Mouse (Mus musculus) midbrain, embryonic 10.5 days (tissue): Measurements from ENCODE around the gene Nos2. TPM values are rescaled to one million over a fixed set of nuclear protein-coding genes. Genes with fewer than 3 reads are reported as not detected.

ENCODE experiments used
- DNase-seq: peaks from one replicate; pipeline ENCODE4 v3.0.0-alpha.2; 2017; ENCODE audit warnings: low spot score
- H3K27ac ChIP-seq: fragments of 300-500 bp; sonication (generic); replicated peaks from 2 replicates; pipeline ENCODE4 v1.5.1; 2016; ENCODE audit warnings: mild to moderate bottlenecking
- H3K27me3 ChIP-seq: fragments of 300-500 bp; sonication (generic); 2 replicates; pipeline ENCODE4 v1.6.1; 2016; ENCODE audit warnings: low read depth, mild to moderate bottlenecking; ENCODE audit not compliant: poor library complexity, severe bottlenecking
- H3K36me3 ChIP-seq: fragments of 300-500 bp; sonication (generic); 2 replicates; pipeline ENCODE4 v1.6.1; 2016; ENCODE audit warnings: mild to moderate bottlenecking, moderate library complexity
- H3K4me1 ChIP-seq: fragments of 300-500 bp; sonication (generic); 2 replicates; pipeline ENCODE4 v1.6.1; 2016
- H3K4me3 ChIP-seq: fragments of 300-500 bp; sonication (generic); 2 replicates; pipeline ENCODE4 v1.5.1; 2016; ENCODE audit warnings: mild to moderate bottlenecking, moderate library complexity
- H3K9me3 ChIP-seq: fragments of 300-500 bp; sonication (generic); replicated peaks from 2 replicates; pipeline ENCODE4 v1.6.1; 2016; ENCODE audit warnings: mild to moderate bottlenecking
- WGBS: fragments of 180-500 bp; shearing (Covaris S2); methylation state at CpG from one replicate; pipeline ENCODE4 v1.1.7; 2016; 5-methylcytosine and 5-hydroxymethylcytosine counted together
- polyA plus RNA-seq: library from polyadenylated mRNA; unstranded; fragments of >200 nt; fragmentation: Nextera tagmentation; extraction: Ambion mirVana; gene quantifications from 2 replicates; pipeline ENCODE4 v1.2.1, GENCODE M21; 2016

Gene Nos2
- polyA plus RNA-seq = 0.93 and 1.0 TPM in 2 replicates

DNA sequence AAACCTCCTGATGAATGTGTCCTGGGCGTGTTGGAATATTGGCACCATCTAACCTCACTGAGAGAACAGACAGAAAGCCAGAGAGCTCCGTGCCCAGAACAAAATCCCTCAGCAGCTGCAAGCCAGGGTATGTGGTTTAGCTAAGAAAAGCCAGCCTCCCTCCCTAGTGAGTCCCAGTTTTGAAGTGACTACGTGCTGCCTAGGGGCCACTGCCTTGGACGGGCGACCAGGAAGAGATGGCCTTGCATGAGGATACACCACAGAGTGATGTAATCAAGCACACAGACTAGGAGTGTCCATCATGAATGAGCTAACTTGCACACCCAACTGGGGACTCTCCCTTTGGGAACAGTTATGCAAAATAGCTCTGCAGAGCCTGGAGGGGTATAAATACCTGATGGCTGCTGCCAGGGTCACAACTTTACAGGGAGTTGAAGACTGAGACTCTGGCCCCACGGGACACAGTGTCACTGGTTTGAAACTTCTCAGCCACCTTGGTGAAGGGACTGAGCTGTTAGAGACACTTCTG, at the start of gene Nos2:
Gene Nos2, plus strand, starts transcription at position 377 of the 529 bp plus-strand sequence.
- no peak for DNase-seq
- H3K36me3 ChIP-seq = no peaks in the 10 kb centered on the region
- H3K4me1 ChIP-seq = peaks cover 14% of the 10 kb centered on the region
- 63% methylated on average over 6 of the region's 6 CpGs for WGBS
- no peaks in the 10 kb centered on the region for H3K9me3 ChIP-seq
- H3K27me3 ChIP-seq = peaks cover 38% of the 10 kb centered on the region
- no peak within 1 kb of the TSS for H3K4me3 ChIP-seq
- H3K27ac ChIP-seq = no peak within 1 kb of the TSS

DNA sequence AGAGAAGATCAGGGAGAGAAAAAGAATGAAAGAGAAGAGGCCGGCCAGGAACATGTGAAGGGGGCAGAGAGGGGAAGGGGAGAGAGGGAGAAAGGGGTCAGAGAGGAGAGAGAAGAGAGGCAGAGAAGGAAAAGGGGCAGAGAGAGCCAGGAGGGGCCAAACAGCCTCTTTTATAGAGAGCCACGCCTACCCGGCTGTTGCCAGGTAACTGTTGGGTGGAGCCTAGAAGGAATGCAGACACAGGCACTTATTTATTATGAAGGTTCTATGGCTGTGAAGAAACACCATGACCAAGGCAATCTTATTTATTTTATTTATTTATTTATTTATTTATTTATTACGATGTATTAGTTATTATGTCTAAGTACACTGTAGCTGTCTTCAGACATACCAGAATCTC, 49.7 kb upstream of the Nos2 start:
- H3K27me3 ChIP-seq = no peaks in the 10 kb centered on the region

DNA sequence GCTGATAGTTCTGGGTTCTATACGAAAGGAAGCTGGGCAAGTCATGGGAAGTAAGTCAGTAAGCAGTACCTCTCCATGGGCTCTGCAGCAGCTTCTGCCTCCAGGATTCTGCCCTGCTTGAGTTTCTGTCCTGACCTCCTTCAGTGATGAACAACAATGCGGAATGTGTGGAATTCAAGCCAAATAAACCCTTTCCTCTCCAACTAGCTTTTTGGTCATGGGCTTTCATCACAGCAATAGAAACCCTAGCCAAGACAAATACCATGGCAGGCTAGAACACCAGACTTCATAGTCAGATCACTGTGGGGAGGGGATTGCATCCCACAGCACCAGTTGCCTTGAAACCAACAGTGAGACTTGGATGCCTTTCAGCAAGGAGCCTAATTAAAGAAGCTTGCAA, 47.8 kb upstream of the Nos2 start:
- DNase-seq = no peak
- Histone ChIP-seq H3K9me3 (no peaks in the 10 kb centered on the region), H3K27me3 (no peaks in the 10 kb centered on the region), H3K27ac (no peak overlapping the region), H3K4me1 (peaks cover 4% of the 10 kb centered on the region; the same call in 1 of the 2 replicates), H3K36me3 (no peaks in the 10 kb centered on the region), H3K4me3 (no peak overlapping the region)
- 60% methylated on average over 2 of the region's 2 CpGs for WGBS

More for the DNA sequence above, 49.7 kb upstream of the Nos2 start:
- Histone ChIP-seq H3K36me3 (no peaks in the 10 kb centered on the region), H3K27ac (no peak overlapping the region), H3K9me3 (no peaks in the 10 kb centered on the region), H3K4me1 (peaks cover 4% of the 10 kb centered on the region; the same call in 1 of the 2 replicates), H3K4me3 (no peak overlapping the region)
- WGBS = 94% methylated on average over 4 of the region's 4 CpGs
- no peak for DNase-seq

DNA sequence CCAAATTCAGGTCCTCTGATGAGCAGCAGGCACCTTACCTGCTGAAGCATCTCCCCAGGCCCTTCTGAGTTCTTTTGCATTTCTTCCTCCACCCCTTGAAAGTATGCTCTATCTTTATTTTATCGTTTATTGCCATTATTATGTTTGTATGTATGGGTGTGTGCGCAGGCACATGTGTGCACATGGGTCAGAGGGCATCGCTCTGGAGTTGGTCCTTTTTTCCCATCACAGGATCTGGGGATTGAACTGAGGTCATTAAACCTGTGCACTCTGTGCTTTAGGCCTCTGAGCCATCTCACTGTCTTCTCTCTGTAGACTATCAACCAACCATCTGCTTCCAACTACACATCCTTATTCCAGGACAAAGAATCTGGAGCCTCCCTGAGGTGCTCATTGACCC, 40.9 kb upstream of the Nos2 start:
- H3K27ac ChIP-seq = no peak overlapping the region
- no peaks in the 10 kb centered on the region for H3K9me3 ChIP-seq
- H3K27me3 ChIP-seq = no peaks in the 10 kb centered on the region
- no peaks in the 10 kb centered on the region for H3K4me1 ChIP-seq
- H3K4me3 ChIP-seq = no peak overlapping the region
- H3K36me3 ChIP-seq = no peaks in the 10 kb centered on the region
- 88% methylated on average over 3 of the region's 3 CpGs for WGBS
- no peak for DNase-seq

DNA sequence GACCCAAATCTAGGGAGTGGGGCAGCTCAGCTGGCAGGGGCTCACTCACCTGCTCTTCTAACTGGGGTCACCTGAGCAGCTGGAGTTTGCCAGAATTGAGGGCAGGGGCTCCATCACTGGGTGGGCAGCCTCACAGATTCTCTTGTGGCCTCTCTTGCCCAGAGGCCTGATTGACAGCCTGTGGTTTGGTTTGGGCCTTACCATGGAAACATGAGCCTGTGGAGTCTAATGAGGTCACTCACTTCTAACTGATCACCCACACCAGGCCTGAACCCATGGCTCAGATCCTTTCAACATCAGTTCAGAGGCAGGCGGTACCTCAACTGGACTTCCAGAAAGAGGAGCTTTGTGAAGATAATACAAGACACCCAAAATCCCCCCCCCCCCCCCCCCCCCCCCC, 33.9 kb upstream of the Nos2 start:
- Histone ChIP-seq H3K36me3 (no peaks in the 10 kb centered on the region), H3K4me3 (peak overlapping the region; percentile 27), H3K27me3 (no peaks in the 10 kb centered on the region), H3K4me1 (peaks cover 36% of the 10 kb centered on the region), H3K9me3 (no peaks in the 10 kb centered on the region), H3K27ac (peak overlapping the region; percentile 91)
- 12% methylated on average over 1 of the region's 1 CpGs for WGBS
- peak; percentile 63 for DNase-seq

DNA sequence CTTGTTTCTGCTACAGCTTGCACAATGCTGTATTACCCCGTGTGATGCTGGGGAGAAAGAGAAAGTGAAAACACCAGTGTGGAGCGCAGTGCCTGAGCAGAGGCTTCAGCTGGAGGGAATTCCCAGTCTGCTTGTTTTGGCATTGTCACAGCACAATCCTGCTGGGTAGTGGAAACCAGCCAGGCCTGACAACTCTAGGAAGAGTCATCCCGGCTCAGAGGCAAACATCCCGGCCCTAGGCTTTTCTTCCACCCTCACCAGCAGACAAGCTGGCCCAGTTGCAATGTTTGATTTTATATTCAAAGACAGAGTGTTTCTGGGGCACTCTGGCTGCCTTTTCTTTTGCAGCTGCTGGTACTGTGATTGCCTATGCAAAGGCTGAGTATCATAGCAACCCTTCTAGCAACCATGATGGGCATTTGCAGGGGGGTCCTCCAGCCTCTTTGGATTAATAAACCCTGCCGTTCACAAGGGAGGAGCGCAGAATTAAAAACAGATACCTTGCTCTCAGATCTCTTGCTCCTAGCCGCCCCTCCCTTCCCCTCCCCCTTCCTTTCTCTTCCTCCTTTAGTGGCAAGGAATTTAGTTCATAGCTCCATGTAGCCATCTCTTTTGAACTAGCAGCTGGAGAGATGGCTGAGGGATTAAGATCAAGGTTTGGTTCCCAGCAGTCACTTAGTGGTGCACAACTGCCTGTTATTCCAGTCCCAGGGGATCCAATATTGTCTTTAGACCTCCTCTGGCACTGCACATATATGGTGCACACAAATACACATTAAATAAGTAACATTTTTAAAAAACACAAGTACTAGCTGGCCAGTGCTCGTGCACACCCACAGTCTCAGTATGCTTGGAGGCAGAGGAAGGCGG, 33.2 kb upstream of the Nos2 start:
- Histone ChIP-seq H3K9me3 (no peaks in the 10 kb centered on the region), H3K36me3 (no peaks in the 10 kb centered on the region), H3K27ac (peak overlapping the region; percentile 91), H3K27me3 (no peaks in the 10 kb centered on the region), H3K4me3 (peak overlapping the region; percentile 27), H3K4me1 (peaks cover 36% of the 10 kb centered on the region)
- DNase-seq = peak; percentile 76
- 19% methylated on average over 9 of the region's 9 CpGs for WGBS

DNA sequence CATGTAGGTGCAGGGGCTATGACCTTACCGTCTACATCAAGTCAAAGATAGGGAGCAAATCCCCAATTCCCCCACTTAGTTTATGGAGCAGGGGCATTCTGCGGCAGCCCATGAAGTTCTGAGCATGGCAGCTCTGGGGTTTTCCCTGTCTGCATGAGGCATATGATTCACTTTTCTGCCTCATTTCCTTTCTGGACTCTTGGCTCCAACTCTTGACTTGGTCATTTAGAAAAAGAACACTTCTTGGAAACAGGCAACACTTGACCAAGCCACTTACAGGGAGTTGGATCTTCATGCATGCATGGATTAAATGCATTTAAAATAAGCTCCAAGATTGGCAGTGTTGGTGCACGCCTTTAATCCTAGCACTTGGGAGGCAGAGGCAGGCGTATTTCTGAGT, 31.4 kb upstream of the Nos2 start:
- 89% methylated on average over 4 of the region's 4 CpGs for WGBS

DNA sequence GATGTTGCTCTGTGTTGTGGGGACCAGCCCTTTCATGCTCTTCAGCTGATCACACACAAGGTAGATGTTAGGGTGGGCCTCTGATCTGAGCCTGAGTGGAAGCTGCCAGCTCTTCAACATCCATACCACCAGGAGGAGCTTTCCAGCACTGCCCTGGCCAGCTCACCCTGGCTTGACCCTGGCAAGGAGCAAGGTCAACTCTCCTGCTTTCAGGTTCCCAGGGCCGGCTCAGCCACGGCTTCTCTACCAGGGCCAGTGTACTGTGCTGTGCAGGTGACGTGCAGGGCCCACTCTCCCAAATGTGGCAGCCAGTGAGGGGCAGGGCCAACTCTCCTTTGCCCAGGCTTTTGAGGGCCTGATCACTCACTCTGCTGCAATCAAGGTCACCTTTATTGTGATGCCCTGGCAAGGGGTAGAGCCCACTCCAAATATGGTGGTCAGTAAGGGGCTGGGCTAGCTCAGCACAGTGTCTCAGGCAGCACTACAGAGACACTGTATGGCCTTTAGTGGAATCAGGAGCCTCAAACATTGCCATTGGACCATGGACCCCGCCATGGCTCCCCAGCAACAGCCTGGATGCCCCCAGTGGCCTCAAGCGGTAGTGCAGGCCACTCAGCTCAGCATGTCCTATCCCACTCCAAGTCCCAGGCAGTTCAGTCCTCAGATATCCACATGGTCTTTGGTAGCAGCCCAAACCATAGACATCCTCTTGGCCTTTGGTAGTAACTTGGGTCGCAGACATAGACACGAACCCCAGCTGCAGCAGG, 24.0 kb upstream of the Nos2 start:
- 74% methylated on average over 7 of the region's 7 CpGs for WGBS
- H3K36me3 ChIP-seq = no peaks in the 10 kb centered on the region
- H3K9me3 ChIP-seq = no peaks in the 10 kb centered on the region
- no peaks in the 10 kb centered on the region for H3K27me3 ChIP-seq
- H3K4me3 ChIP-seq = no peak overlapping the region
- H3K4me1 ChIP-seq = 0 out of 2 replicates have a peak, but pooled peaks cover 2% of the 10 kb centered on the region
- DNase-seq = peak; percentile 58
- H3K27ac ChIP-seq = no peak overlapping the region

More for the DNA sequence above, 31.4 kb upstream of the Nos2 start:
- H3K4me3 ChIP-seq = no peak overlapping the region
- peak overlapping the region; percentile 6; the same call in 1 of the 2 replicates for H3K27ac ChIP-seq
- H3K9me3 ChIP-seq = no peaks in the 10 kb centered on the region
- H3K27me3 ChIP-seq = no peaks in the 10 kb centered on the region
- H3K36me3 ChIP-seq = no peaks in the 10 kb centered on the region
- DNase-seq = no peak
- peaks cover 36% of the 10 kb centered on the region for H3K4me1 ChIP-seq

DNA sequence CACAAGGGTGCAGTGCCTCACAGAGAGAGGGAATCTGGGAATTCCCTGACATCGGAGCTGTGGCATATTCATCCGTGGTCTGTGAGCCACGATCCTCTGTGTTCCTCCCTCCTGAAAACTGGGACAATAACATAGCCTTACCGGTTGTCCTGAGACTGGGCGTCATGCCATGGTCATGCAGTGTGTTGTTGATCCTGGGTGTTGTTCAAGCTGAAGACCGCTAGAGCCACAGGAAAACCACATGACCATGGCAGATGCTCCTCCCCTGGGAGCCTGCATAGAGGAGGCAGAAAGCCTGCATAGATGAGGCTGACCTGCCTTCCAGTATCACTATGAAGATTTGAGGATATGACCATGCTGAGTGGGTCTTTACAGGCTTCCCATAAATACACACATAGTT, 5.1 kb upstream of the Nos2 start:
- Histone ChIP-seq H3K36me3 (no peaks in the 10 kb centered on the region), H3K9me3 (no peaks in the 10 kb centered on the region), H3K27ac (no peak overlapping the region), H3K4me1 (no peaks in the 10 kb centered on the region), H3K27me3 (no peaks in the 10 kb centered on the region), H3K4me3 (no peak overlapping the region)
- no peak for DNase-seq
- 82% methylated on average over 6 of the region's 6 CpGs for WGBS

DNA sequence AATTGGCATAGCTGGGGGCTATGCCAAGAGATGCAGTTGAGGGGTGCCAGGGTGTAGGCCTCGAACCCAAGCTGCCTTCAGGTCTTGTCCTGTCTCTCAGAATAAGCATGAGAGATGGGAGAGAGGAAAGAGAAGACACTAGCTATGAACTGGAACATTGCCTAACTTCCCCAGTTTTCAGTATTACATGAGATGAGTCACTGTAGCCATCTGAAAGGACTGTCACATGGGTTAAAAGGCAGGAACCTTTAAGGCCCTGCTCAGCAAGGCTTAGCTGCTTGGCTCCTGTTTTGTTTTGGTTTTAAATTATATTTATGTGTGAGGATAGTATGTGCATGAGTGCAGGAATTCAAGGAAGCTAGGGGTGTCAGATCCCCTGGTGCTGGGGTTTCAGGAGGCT, 4.2 kb upstream of the Nos2 start:
- H3K9me3 ChIP-seq = no peaks in the 10 kb centered on the region
- WGBS = 77% methylated on average over 1 of the region's 1 CpGs
- H3K36me3 ChIP-seq = no peaks in the 10 kb centered on the region
- no peak for DNase-seq
- no peaks in the 10 kb centered on the region for H3K27me3 ChIP-seq
- H3K4me3 ChIP-seq = no peak overlapping the region
- H3K4me1 ChIP-seq = no peaks in the 10 kb centered on the region
- no peak overlapping the region for H3K27ac ChIP-seq

DNA sequence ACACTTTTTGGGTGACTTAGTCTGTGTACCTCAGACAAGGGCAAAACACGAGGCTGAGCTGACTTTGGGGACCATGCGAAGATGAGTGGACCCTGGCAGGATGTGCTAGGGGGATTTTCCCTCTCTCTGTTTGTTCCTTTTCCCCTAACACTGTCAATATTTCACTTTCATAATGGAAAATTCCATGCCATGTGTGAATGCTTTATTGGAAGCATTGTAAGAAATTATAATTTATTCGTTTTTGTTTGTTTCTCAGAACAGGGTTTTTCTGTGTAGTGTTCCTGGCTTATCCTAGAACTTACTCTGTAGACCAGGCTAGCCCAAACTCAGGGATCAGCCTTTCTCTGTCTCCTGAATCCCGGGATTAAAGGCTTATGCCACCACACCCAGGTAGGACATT, 842 bp upstream of the Nos2 start:
- Histone ChIP-seq H3K4me3 (no peak overlapping the region), H3K27me3 (peaks cover 31% of the 10 kb centered on the region), H3K4me1 (peaks cover 7% of the 10 kb centered on the region), H3K9me3 (no peaks in the 10 kb centered on the region), H3K27ac (no peak overlapping the region), H3K36me3 (no peaks in the 10 kb centered on the region)
- no peak for DNase-seq
- 75% methylated on average over 4 of the region's 4 CpGs for WGBS

DNA sequence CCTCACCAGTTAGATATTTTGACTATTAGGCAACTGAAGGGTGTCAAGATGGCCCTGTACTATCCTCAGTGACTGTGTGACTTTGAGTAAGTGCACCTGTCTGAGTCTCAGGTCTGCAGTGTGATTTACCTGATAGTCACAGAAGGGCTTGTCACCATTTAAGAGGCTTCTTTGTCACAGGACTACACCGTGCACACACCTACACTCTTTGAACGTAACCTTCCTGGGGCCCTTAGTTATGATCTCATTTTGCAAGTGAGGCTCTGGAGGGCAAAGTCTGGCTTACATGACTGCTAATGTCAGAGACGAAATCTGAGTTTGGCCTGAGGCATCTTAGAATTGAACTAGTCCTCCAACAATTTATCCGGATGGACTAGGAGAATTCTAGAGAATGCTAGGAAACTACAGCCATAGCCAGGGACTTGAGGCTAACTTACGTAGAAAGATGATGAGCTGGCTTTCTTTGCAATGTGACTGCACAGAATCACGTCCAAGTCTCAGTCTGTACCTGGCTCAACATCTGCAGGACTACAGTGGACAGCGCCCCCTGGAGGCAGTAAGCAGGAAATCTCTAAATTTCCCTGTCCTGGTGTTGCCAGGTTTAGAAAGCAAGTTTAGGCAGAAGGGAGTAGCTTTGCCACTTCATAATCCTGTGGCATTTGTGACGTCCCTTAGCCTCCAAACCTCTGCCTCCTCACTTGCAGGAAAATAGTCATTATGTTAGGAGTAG, 2.3 kb downstream of the Nos2 start:
- no peak overlapping the region for H3K4me3 ChIP-seq
- WGBS = 40% methylated on average over 8 of the region's 8 CpGs
- peak; percentile 65 for DNase-seq
- no peaks in the 10 kb centered on the region for H3K36me3 ChIP-seq
- no peaks in the 10 kb centered on the region for H3K9me3 ChIP-seq
- no peak overlapping the region for H3K27ac ChIP-seq
- H3K4me1 ChIP-seq = peaks cover 16% of the 10 kb centered on the region
- H3K27me3 ChIP-seq = peaks cover 58% of the 10 kb centered on the region
